Mouse (Mus musculus) gonadal fat pad, adult 2 months (tissue): ENCODE results near the gene Fkbp4. TPM values are rescaled to one million over a fixed set of nuclear protein-coding genes. Genes with fewer than 3 reads are reported as not detected.

Experiments
- DNase-seq: peaks from one replicate; pipeline ENCODE4 v3.0.0-alpha.2; 2012; ENCODE audit warnings: low read depth
- polyA plus RNA-seq: library from polyadenylated mRNA; depleted of rRNA; stranded (reverse); fragments of >200 nt; gene quantifications from 2 replicates; pipeline ENCODE4 v1.2.3, GENCODE M21; 2012; rRNA removed

Fkbp4 gene
- 159 and 223 TPM in 2 replicates for polyA plus RNA-seq

GRCm38 (mm10) chr6:128438317-128438870, at the start of gene Fkbp4:
Gene Fkbp4, minus strand, starts transcription at chr6:128438677.
- no peak for DNase-seq

- DNase-seq, result no peak
These were observed 49.3 kb upstream of the Fkbp4 start for GRCm38 (mm10) chr6:128487736-128488135.

GRCm38 (mm10) chr6:128479463-128480454, 41.3 kb upstream of the Fkbp4 start:
- DNase-seq, result no peak

GRCm38 (mm10) chr6:128477495-128477894, 39.0 kb upstream of the Fkbp4 start:
- DNase-seq, result peak; percentile 97

GRCm38 (mm10) chr6:128474112-128474511, 35.6 kb upstream of the Fkbp4 start:
- DNase-seq, result no peak

GRCm38 (mm10) chr6:128469451-128469850, 31.0 kb upstream of the Fkbp4 start:
- DNase-seq, result no peak

- no peak for DNase-seq
These were observed 28.8 kb upstream of the Fkbp4 start for GRCm38 (mm10) chr6:128467298-128467697.

- no peak for DNase-seq
These were observed 28.1 kb upstream of the Fkbp4 start for GRCm38 (mm10) chr6:128466563-128466962.

- no peak for DNase-seq
These were observed 27.6 kb upstream of the Fkbp4 start for GRCm38 (mm10) chr6:128466043-128466442.

GRCm38 (mm10) chr6:128464996-128465395, 26.5 kb upstream of the Fkbp4 start:
- no peak for DNase-seq

- no peak for DNase-seq
These were observed 23.1 kb upstream of the Fkbp4 start for GRCm38 (mm10) chr6:128461606-128462005.

- DNase-seq, result no peak
These were observed 22.4 kb upstream of the Fkbp4 start for GRCm38 (mm10) chr6:128460729-128461503.

GRCm38 (mm10) chr6:128460321-128460720, 21.8 kb upstream of the Fkbp4 start:
- DNase-seq, result no peak

GRCm38 (mm10) chr6:128457186-128457585, 18.7 kb upstream of the Fkbp4 start:
- no peak for DNase-seq

GRCm38 (mm10) chr6:128455835-128456605, 17.5 kb upstream of the Fkbp4 start:
- no peak for DNase-seq

GRCm38 (mm10) chr6:128447063-128447462, 8.6 kb upstream of the Fkbp4 start:
- no peak for DNase-seq

- no peak for DNase-seq
These were observed 7.5 kb upstream of the Fkbp4 start for GRCm38 (mm10) chr6:128445761-128446535.

GRCm38 (mm10) chr6:128440238-128440637, 1.8 kb upstream of the Fkbp4 start:
- DNase-seq, result no peak

GRCm38 (mm10) chr6:128438871-128439341, 429 bp upstream of the Fkbp4 start:
- DNase-seq, result no peak

- no peak for DNase-seq
These were observed 653 bp downstream of the Fkbp4 start for GRCm38 (mm10) chr6:128437731-128438316.
